Mouse (Mus musculus): ENCODE results near the gene Olfr1130.
"Not testable (repeated sequence)": the region's sequence is repeated elsewhere in the genome, so short reads cannot be mapped to it uniquely, and the experiment has no call there.

DNA sequence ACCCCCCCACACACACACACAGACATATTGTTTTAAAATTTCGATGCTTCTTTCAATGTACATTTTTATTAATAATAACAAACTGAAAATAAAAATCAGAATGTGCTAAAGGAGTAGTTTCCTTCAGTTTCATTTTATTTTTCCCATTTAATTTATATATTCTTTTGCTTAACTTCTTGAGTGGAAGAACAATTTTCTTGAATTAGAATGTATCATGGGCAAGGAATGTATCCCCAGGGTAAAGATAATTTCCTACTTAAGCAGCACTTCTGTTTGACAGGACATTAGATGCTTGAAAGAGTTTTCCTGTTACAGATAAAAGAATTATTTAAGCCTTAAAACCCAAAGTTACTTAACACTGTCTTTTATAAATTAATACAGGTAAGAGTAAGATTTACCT, 32.4 kb upstream of the Olfr1130 start, which contains the start of gene Olfr1129:
- not testable (repeated sequence) for TF ChIP-seq CTCF (IDR thresholded peaks at IDR 0.05; ENCODE audit: borderline replicate concordance, insufficient read depth, low read length); POLR2A (IDR thresholded peaks at IDR 0.05; ENCODE audit: low read depth, low read length)

All from embryonic fibroblast, embryonic 13.5 days (primary cell).